Mouse (Mus musculus) layer of hippocampus, postnatal 36 days (tissue): ENCODE measurements around the gene Cmklr1. TPM values are rescaled to one million over a fixed set of nuclear protein-coding genes. Genes with fewer than 3 reads are reported as not detected.
"Not testable (repeated sequence)": the region's sequence is repeated elsewhere in the genome, so short reads cannot be mapped to it uniquely, and the experiment has no call there.

Experiments used
- DNase-seq, 2 experiments: peaks; one replicate each; pipeline ENCODE4 v3.0.0; 2022
- total RNA-seq, 2 experiments: library from RNA; stranded (reverse); gene quantifications; 2 replicates each; pipeline ENCODE4 v1.2.3; 2021

Gene Cmklr1
- total RNA-seq, 2 experiments from 2014 or later = 4.0 TPM

DNA sequence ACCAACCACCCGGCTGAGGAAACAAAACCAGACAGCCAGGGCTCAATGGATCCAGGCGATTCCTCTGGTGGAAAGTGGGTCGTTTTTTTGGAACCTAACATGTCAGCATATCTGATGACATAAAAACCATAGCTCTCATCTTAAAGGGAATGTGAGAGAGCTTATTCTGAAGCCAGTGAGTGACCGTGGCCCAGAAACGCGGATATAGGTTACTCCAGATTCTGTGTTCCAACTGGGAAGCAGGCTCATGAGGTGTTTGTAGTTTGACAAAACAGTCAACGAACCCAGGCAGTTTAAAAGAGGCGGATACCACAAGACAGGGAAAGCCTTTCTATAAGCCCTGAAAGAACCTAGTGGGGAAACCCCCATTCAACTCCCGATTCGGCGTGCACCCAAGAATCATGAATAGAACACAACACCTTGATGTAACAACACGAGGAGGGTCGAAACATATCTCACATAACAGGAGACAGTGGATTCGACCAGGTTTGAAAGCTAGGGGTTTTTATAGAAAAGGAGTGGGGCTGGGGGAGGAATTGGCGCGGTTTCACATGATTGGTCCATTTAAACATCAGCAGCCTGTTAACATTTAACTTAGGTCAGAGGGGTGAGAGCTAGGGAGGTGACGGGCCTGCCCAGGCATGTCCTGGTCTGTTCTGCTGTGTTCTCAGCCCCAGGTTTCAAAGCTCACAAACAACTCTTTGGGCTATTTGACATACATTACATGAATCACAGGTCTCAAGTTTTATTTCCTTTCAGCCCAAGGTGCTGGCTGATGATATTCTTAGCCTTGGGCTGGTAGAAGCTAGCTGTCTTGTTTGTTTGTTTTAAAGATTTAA lies 64.4 kb downstream of the Cmklr1 start:
- not testable (repeated sequence) for DNase-seq

GRCm38 (mm10) chr5:113584439-113584838 lies 65.8 kb downstream of the Cmklr1 start:
- no peak for DNase-seq

DNA sequence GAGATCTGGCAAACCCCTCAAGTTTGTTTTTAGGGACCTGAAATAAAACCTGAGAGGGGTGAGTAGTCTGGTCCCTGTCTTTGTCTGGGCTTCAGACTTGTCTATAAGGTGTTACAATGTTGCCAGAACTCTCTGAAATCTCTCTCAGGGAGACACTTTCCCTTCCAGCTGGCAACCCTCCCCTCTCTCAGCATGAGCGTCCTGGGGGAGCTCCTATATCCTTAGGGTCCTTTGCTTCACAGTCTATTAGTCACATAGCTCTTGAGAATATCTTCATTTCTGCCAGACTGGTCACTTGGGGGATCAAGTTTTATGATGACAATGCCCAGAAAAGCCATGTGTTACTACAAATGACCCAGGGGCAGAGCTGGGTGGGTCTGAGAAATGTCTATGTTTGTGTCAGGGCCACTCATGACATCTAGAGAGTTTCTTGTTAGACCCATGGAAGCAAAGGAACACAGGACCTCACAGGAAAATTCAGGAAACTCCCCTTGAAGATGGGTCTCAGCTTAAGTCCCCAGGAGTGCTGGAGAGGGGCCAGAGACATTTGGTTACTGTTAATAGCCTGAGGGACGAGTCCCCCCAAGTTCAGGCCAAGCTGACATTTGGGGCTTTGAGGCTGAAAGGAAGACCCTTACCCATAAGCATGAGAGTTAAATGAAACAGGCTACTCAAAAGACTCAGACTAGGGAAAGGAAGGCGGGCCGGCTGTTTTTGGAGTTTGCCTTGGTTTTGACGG lies 66.6 kb downstream of the Cmklr1 start:
- DNase-seq = no peak

- no peak for DNase-seq
Measured at GRCm38 (mm10) chr5:113580801-113581200, 69.4 kb downstream of the Cmklr1 start.

GRCm38 (mm10) chr5:113580248-113580647 lies 70.0 kb downstream of the Cmklr1 start:
- no peak for DNase-seq

DNA sequence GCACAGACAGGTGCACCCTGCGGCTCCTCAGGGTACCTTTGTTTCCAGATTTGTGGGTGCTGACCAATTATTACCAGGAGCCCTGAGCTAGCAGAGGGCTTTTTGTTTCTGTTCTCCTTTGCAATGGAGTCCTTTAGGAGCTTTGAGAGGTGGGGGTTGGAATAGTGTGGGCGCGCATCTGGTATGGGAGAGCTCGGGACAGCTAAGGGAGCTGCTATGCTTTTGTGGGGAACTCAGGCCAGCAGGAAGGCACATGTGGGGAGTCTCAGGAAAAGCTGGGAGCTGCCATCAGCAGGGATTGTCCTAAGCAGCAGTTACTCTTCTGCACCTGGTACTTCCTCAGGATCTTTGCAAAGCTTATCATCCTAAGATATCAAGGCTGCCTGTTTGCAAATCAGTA lies 71.1 kb downstream of the Cmklr1 start:
- DNase-seq = peak in 1 of 2 experiments; percentile 33

- DNase-seq = no peak
Measured at GRCm38 (mm10) chr5:113578428-113578827, 71.8 kb downstream of the Cmklr1 start.

- peak; percentile 42 to 54 for DNase-seq
Measured at GRCm38 (mm10) chr5:113577555-113577954, 72.7 kb downstream of the Cmklr1 start.

GRCm38 (mm10) chr5:113570056-113570717 lies 80.0 kb downstream of the Cmklr1 start:
- DNase-seq = no peak

DNA sequence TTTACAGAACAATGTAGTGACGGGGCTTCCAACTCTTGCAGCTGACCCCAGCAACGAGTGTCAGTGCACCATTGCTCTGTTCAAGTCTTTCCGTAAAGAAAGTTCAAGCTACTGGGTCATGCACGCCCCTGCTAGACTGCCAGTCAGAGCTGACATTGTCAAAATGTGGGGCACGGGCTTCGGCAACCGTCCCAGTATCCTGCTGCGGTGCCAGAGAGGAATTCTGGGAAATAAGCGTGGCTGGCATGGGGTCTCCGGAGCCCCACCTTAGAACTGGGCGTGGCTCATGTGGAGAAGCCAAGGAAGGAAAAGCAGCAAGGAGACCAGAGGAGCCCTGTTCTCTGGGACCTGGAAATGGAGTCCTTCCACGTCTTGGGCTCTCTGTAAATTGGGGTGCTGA lies 84.4 kb downstream of the Cmklr1 start:
- DNase-seq = no peak

DNA sequence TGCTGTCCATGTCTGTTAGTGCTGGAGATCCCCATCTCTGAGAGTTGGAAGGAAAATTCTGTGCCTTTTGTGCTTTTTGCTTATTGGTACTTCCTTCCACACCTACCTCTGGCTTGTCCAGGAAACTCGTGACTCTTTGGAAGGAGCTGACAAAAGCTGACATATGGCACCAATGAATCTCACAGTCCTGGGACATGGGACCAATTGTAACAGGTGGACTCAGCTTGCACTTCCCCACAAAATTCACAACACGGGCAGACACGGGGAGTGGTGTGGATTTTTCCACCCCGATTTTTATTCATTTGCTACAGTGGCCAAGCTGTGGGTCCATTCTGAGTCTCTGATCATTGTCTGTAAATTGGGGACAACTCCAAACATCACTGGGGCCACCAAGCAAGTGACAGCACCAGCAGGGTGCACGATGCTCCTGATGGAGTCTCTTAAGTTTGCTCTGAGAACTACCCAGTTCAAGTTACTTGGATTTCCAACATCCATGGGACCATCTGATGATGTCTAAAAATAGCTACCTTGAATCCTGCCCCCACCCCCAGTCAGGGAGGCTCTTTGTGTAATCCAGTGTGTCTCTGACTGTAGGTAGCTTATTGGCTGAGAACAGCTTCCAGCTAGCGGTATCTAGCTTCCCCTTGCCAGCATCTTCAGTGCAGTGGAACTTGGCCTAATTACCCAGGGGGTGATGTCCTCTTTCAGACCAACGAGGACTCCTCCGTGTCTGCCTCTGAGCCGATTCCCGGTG lies 84.9 kb downstream of the Cmklr1 start:
- no peak for DNase-seq

- DNase-seq = no peak
Measured at GRCm38 (mm10) chr5:113564463-113564862, 85.8 kb downstream of the Cmklr1 start.

Other genes with a start within 250 kb of the Cmklr1 start
- 10 to 100 TPM; 83.5 to 86.8 TPM for gene Wscd2, start 160.1 kb downstream of the Cmklr1 start, total RNA-seq
- gene 1700069L16Rik, start 74.3 kb upstream of the Cmklr1 start, total RNA-seq = not detected
- 10 to 100 TPM; 11.8 to 12.6 TPM for gene Ficd, start 85.4 kb upstream of the Cmklr1 start, total RNA-seq
- gene Sart3, start 122.1 kb upstream of the Cmklr1 start, total RNA-seq = 10 to 100 TPM; 51.2 to 56.8 TPM
- gene Iscu, start 122.3 kb upstream of the Cmklr1 start, total RNA-seq = 100 to 1,000 TPM; 110 to 126 TPM
- 10 to 100 TPM; 22.0 to 25.7 TPM for gene Tmem119, start 150.1 kb upstream of the Cmklr1 start, total RNA-seq
- 10 to 100 TPM; 30.2 to 30.3 TPM for gene Selplg, start 182.2 kb upstream of the Cmklr1 start, total RNA-seq